Mouse (Mus musculus) MEL (cell line): ENCODE results near the gene Adam10. TPM values are rescaled to one million over a fixed set of nuclear protein-coding genes. Genes with fewer than 3 reads are reported as not detected.

Experiments used
- DNase-seq: peaks from one replicate; pipeline ENCODE4 v3.0.0; 2011; ENCODE audit warnings: low read depth, low spot score
- H3K27ac ChIP-seq: 2 replicates; pipeline ENCODE4 v1.5.1; 2012; ENCODE audit warnings: low read depth, mild to moderate bottlenecking, control low read depth, low read length, moderate library complexity; ENCODE audit not compliant: control insufficient read depth
- H3K27me3 ChIP-seq, 2 experiments: fragments of 150-350 bp in 1 of 2; sonication (generic) in 1 of 2; 2 replicates each; pipeline ENCODE4 v1.6.1; 2012; ENCODE audit warnings: low read length in 2 of 2, mild to moderate bottlenecking in 2 of 2, improper control_type of control experiment in 1 of 2, moderate library complexity in 1 of 2; ENCODE audit not compliant: insufficient read depth in 2 of 2, control insufficient read depth in 1 of 2
- H3K36me3 ChIP-seq, 2 experiments: 2 replicates each; pipeline ENCODE4 v1.6.1; 2012 to 2014; ENCODE audit warnings: low read length in 2 of 2, improper control_type of control experiment in 1 of 2, inconsistent platforms in 1 of 2, mild to moderate bottlenecking in 1 of 2; ENCODE audit not compliant: insufficient read depth in 2 of 2, control insufficient read depth in 1 of 2
- H3K4me1 ChIP-seq, 2 experiments: fragments of 150-350 bp in 1 of 2; sonication (generic) in 1 of 2; 2 replicates each; pipeline ENCODE4 v1.6.1; 2012; ENCODE audit warnings: low read length in 2 of 2, improper control_type of control experiment in 1 of 2, mild to moderate bottlenecking in 1 of 2; ENCODE audit not compliant: insufficient read depth in 2 of 2, control insufficient read depth in 1 of 2
- H3K4me3 ChIP-seq, 2 experiments: fragments of 150-350 bp in 1 of 2; sonication (generic) in 1 of 2; 2 replicates each; pipeline ENCODE4 v1.5.1; 2012; ENCODE audit warnings: low read depth in 2 of 2, low read length in 2 of 2, mild to moderate bottlenecking in 2 of 2, moderate library complexity in 2 of 2, control low read depth in 1 of 2, improper control_type of control experiment in 1 of 2; ENCODE audit not compliant: control insufficient read depth in 1 of 2, insufficient read depth in 1 of 2
- H3K79me2 ChIP-seq: 2 replicates; pipeline ENCODE4 v1.6.1; 2012; ENCODE audit warnings: mild to moderate bottlenecking, low read length, moderate library complexity; ENCODE audit not compliant: control insufficient read depth, poor library complexity, insufficient read depth
- H3K9ac ChIP-seq: 2 replicates; pipeline ENCODE4 v1.6.1; 2012; ENCODE audit warnings: low read depth, mild to moderate bottlenecking, control low read depth, low read length, moderate library complexity; ENCODE audit not compliant: control insufficient read depth, poor library complexity, severe bottlenecking
- H3K9me3 ChIP-seq: fragments of 150-350 bp; sonication (generic); replicated peaks from 2 replicates; pipeline ENCODE4 v1.6.1; 2012; ENCODE audit warnings: mild to moderate bottlenecking, low read length, improper control_type of control experiment, moderate library complexity; ENCODE audit not compliant: insufficient read depth
- CHD1 ChIP-seq: IDR thresholded peaks from 2 replicates; pipeline ENCODE4 v1.6.1; 2012; ENCODE audit warnings: low read depth, mild to moderate bottlenecking, inconsistent platforms, low read length, improper control_type of control experiment
- CHD2 ChIP-seq: IDR thresholded peaks from 2 replicates; pipeline ENCODE4 v1.6.1; 2011; ENCODE audit warnings: low read length, improper control_type of control experiment
- CTCF ChIP-seq, 3 experiments: IDR thresholded peaks in 2 of 3; conservative IDR thresholded peaks in 1 of 3; 2 replicates each; pipeline ENCODE4 v1.5.1; 2011 to 2012; ENCODE audit warnings: low read length in 3 of 3, low read depth in 2 of 3, mild to moderate bottlenecking in 2 of 3, improper control_type of control experiment in 1 of 3, inconsistent platforms in 1 of 3, mixed read lengths in 1 of 3, moderate library complexity in 1 of 3; ENCODE audit not compliant: control insufficient read depth in 1 of 3, insufficient read depth in 1 of 3, poor library complexity in 1 of 3, severe bottlenecking in 1 of 3
- E2F4 ChIP-seq: IDR thresholded peaks from 2 replicates; pipeline ENCODE4 v1.6.1; 2011; ENCODE audit warnings: low read depth, low read length, improper control_type of control experiment, borderline replicate concordance
- ELF1 ChIP-seq: IDR thresholded peaks from 2 replicates; pipeline ENCODE4 v1.6.1; 2014; ENCODE audit warnings: low read depth, mild to moderate bottlenecking, inconsistent platforms, low read length, improper control_type of control experiment, moderate library complexity
- EP300 ChIP-seq, 2 experiments: IDR thresholded peaks; 2 replicates each; pipeline ENCODE4 v1.6.1; 2011; ENCODE audit warnings: improper control_type of control experiment in 2 of 2, low read length in 2 of 2, low read depth in 1 of 2, mild to moderate bottlenecking in 1 of 2
- ETS1 ChIP-seq: IDR thresholded peaks from 2 replicates; pipeline ENCODE4 v1.6.1; 2012; ENCODE audit warnings: low read depth, mild to moderate bottlenecking, inconsistent platforms, low read length, improper control_type of control experiment, moderate library complexity
- GATA1 ChIP-seq: IDR thresholded peaks from 2 replicates; pipeline ENCODE4 v1.6.1; 2011; ENCODE audit warnings: low read depth, low read length, improper control_type of control experiment
- HCFC1 ChIP-seq: IDR thresholded peaks from 2 replicates; pipeline ENCODE4 v1.6.1; 2012; ENCODE audit warnings: low read depth, mild to moderate bottlenecking, inconsistent platforms, low read length, improper control_type of control experiment, moderate library complexity
- JUND ChIP-seq: IDR thresholded peaks from 2 replicates; pipeline ENCODE4 v1.6.1; 2011; ENCODE audit warnings: low read depth, mild to moderate bottlenecking, improper control_type of control experiment, low read length
- MAFK ChIP-seq: IDR thresholded peaks from 2 replicates; pipeline ENCODE4 v1.6.1; 2011; ENCODE audit warnings: low read depth, mild to moderate bottlenecking, low read length, improper control_type of control experiment, borderline replicate concordance
- MAX ChIP-seq: IDR thresholded peaks from 2 replicates; pipeline ENCODE4 v1.6.1; 2011; ENCODE audit warnings: low read length, improper control_type of control experiment
- MAZ ChIP-seq: IDR thresholded peaks from 2 replicates; pipeline ENCODE4 v1.6.1; 2012; ENCODE audit warnings: low read depth, mild to moderate bottlenecking, inconsistent platforms, low read length, improper control_type of control experiment
- MXI1 ChIP-seq: IDR thresholded peaks from 2 replicates; pipeline ENCODE4 v1.6.1; 2011; ENCODE audit warnings: mild to moderate bottlenecking, low read depth, low read length, improper control_type of control experiment
- MYB ChIP-seq: IDR thresholded peaks from 2 replicates; pipeline ENCODE4 v1.6.1; 2011; ENCODE audit warnings: mild to moderate bottlenecking, low read depth, low read length, improper control_type of control experiment
- MYC ChIP-seq: IDR thresholded peaks from 2 replicates; pipeline ENCODE4 v1.6.1; 2011; ENCODE audit warnings: low read depth, mild to moderate bottlenecking, low read length, improper control_type of control experiment, moderate library complexity
- NELFE ChIP-seq: IDR thresholded peaks from 2 replicates; pipeline ENCODE4 v1.6.1; 2011; ENCODE audit warnings: low read depth, low read length, improper control_type of control experiment
- NRF1 ChIP-seq: IDR thresholded peaks from 2 replicates; pipeline ENCODE4 v1.6.1; 2014; ENCODE audit warnings: low read depth, mild to moderate bottlenecking, inconsistent platforms, low read length, improper control_type of control experiment, moderate library complexity; ENCODE audit not compliant: poor library complexity, insufficient read depth, severe bottlenecking
- POLR2A ChIP-seq, 2 experiments: IDR thresholded peaks; 2 replicates each; pipeline ENCODE4 v1.6.1; 2011 to 2012; ENCODE audit warnings: low read length in 2 of 2, mild to moderate bottlenecking in 2 of 2, control low read depth in 1 of 2, improper control_type of control experiment in 1 of 2, low read depth in 1 of 2, moderate library complexity in 1 of 2; ENCODE audit not compliant: control insufficient read depth in 1 of 2, insufficient read depth in 1 of 2, poor library complexity in 1 of 2
- POLR2AphosphoS5 ChIP-seq: IDR thresholded peaks from 2 replicates; pipeline ENCODE4 v1.6.1; 2012; ENCODE audit warnings: low read depth, borderline replicate concordance, mild to moderate bottlenecking, inconsistent platforms, low read length, moderate library complexity, mixed read lengths
- RCOR1 ChIP-seq: IDR thresholded peaks from 2 replicates; pipeline ENCODE4 v1.6.1; 2012; ENCODE audit warnings: low read depth, mild to moderate bottlenecking, inconsistent platforms, low read length, improper control_type of control experiment
- SIN3A ChIP-seq: IDR thresholded peaks from 2 replicates; pipeline ENCODE4 v1.6.1; 2012; ENCODE audit warnings: low read length, improper control_type of control experiment, inconsistent platforms
- SMC3 ChIP-seq: IDR thresholded peaks from 2 replicates; pipeline ENCODE4 v1.6.1; 2011; ENCODE audit warnings: low read depth, low read length, improper control_type of control experiment
- TAL1 ChIP-seq: IDR thresholded peaks from 2 replicates; pipeline ENCODE4 v1.6.1; 2012; ENCODE audit warnings: mild to moderate bottlenecking, inconsistent platforms, low read length, moderate library complexity, mixed read lengths
- TBP ChIP-seq: IDR thresholded peaks from 2 replicates; pipeline ENCODE4 v1.8.0; 2011; ENCODE audit warnings: low read depth, low read length, improper control_type of control experiment
- TCF12 ChIP-seq: IDR thresholded peaks from 2 replicates; pipeline ENCODE4 v1.6.1; 2014; ENCODE audit warnings: low read depth, mild to moderate bottlenecking, inconsistent platforms, low read length, improper control_type of control experiment, moderate library complexity
- UBTF ChIP-seq: IDR thresholded peaks from 2 replicates; pipeline ENCODE4 v1.6.1; 2012; ENCODE audit warnings: low read depth, mild to moderate bottlenecking, inconsistent platforms, low read length, improper control_type of control experiment, moderate library complexity, borderline replicate concordance; ENCODE audit not compliant: insufficient read depth
- ZKSCAN1 ChIP-seq: IDR thresholded peaks from 2 replicates; pipeline ENCODE4 v1.6.1; 2012; ENCODE audit warnings: low read depth, mild to moderate bottlenecking, inconsistent platforms, low read length, improper control_type of control experiment, moderate library complexity
- ZNF384 ChIP-seq: IDR thresholded peaks from 2 replicates; pipeline ENCODE4 v1.6.1; 2012; ENCODE audit warnings: low read depth, mild to moderate bottlenecking, inconsistent platforms, low read length, improper control_type of control experiment
- polyA plus RNA-seq, 2 experiments: library from polyadenylated mRNA; stranded (reverse) in 1 of 2; unstranded in 1 of 2; fragments of >175 nt in 1 of 2; fragments of >200 nt in 1 of 2; gene quantifications; 2 replicates each; pipeline versions ENCODE4 v1.2.1 to v1.2.4; 2012; ENCODE audit warnings: low replicate concordance in 2 of 2, low read depth in 1 of 2; ENCODE audit not compliant: insufficient read length in 2 of 2, insufficient read depth in 1 of 2, missing spikeins in 1 of 2
- total RNA-seq: library from RNA; depleted of rRNA; stranded (reverse); fragments of 300-350 nt; gene quantifications from 2 replicates; pipeline ENCODE4 v1.2.3, GENCODE M21; 2012

The Adam10 gene
- total and polyA plus RNA-seq, 3 experiments: 20.3 to 127 (median 52.0) TPM

DNA sequence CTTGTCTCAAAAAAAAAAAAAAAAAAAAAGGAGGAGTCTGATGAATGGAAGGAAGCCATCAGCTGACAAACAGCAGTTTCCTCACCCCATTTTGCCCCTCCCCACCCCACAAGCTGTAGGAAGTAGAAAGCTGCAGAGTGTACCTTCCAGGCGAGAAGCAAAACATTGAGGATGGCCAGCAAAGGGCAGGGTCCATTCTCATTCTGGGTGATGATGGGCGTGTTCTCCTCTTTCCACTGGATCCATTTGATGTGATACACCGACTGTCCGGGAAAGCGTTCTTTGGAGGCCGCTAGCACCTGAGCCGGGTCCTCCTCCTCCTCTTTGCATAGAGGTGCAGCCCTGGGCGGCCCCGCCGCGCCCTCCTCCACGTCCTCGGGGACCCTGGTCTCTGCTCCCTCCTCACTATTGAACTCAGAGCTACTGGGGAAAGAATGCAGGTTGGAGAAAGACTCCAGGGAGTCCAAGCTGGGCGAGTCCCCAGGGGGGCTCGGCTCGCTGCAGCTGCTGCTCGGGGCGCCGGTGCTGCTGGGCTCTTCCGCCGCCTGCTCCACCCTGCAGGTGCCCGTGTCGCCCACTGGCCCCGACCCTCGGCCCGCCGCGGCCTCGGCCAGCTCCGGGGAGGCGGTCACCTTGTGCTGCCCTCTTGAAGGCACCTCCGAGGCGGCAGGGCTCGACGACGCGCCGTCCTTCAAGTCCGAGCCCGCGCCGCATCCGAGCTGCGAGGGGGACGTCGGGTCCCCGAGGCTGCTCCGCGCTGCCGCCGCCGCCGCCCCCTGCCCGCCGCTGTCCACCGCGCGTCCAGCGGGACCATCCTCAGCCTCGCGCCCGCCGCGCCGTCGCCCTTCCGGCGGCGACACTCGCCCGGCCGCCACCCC, 22.4 kb upstream of the Adam10 start, which contains the start of gene Gm10642 (continued):
- TF ChIP-seq ZNF384 (peak; percentile 98), TBP (peak; percentile 79), RCOR1 (no peak), SMC3 (no peak), ELF1 (peak; percentile 60; the same call in 1 of the 2 replicates), SIN3A (peak; percentile 96), UBTF (no peak), CTCF (IDR thresholded peaks at IDR 0.05 in 2 of 3, conservative IDR thresholded peaks at IDR 0.05 in 1 of 3; ENCODE audit: control insufficient read depth in 1 of 3, insufficient read depth in 1 of 3, low read depth in 2 of 3, low read length in 3 of 3, poor library complexity in 1 of 3, severe bottlenecking in 1 of 3) (no peak), HCFC1 (peak; percentile 63), MYC (0 out of 2 replicates have a peak, but pooled peaks have one; percentile 29), TAL1 (no peak), ETS1 (peak; percentile 98), CHD1 (no peak), NELFE (peak; percentile 22; the same call in 1 of the 2 replicates), MYB (no peak)

DNA sequence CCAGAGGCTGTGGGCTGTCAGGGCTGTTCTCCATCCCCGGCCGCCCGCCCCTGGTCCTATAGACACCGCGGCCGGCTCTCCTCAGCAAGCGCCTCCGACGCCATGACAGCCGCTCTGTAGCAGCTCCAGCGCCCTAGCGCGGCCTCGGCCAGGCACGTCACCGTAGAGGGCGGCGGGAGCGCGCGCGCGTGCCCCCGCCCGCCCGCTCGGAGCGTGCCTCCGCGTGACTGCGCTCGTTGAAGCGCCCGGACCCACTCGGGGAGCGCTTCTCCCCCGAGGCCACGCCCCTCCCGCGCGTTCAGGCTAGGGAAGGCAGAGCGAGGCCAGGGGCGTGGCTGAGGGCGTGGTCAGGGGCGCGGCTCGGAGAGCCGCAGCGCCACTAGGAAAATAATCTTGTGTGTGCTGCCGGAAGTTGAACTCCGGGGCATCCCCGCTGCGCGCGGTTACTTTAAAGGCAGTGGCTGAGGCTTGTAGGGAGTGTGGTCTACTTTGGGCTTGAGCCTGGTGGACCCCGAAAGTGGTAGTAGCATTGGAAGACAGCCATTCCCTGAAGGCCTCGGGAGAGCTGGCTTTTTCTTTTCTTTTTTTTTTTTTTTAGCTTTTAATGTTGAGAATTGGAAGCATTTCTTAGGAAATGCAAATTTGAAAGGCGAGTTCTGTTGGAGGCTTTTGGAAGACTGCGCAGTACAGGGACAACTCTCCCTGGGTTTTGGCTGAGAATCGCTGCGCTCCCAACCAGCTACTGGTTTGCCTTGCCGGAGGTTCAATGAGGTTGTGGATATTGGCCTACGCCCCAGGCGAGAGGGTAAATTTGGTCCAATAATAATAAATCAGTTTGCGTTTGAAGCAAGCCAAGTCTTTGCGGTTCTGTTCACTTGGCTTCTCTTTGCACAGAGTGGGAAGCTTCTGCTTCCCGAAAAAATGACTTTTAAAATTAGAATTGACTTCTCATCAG, 21.5 kb upstream of the Adam10 start, which contains the start of gene Mindy2:
Gene Mindy2, minus strand, starts transcription at position 162 of the 955 bp plus-strand sequence.
- Histone ChIP-seq H3K4me3 (peak within 1 kb of the TSS; percentile 84 to 85), H3K79me2 (peaks cover 15% of the 10 kb centered on the region), H3K27me3 (no peaks in the 10 kb centered on the region), H3K9me3 (no peaks in the 10 kb centered on the region), H3K4me1 (peaks cover 4 to 7% of the 10 kb centered on the region in 2 experiments; a peak in 3 of 4 replicates), H3K9ac (peak within 1 kb of the TSS; percentile 85), H3K27ac (peak within 1 kb of the TSS; percentile 59), H3K36me3 (peaks cover 0 to 16% of the 10 kb centered on the region in 2 experiments; a peak in 2 of 4 replicates)
- DNase-seq: peak; percentile 97
- peak; percentile 62; the same call in 1 of the 2 replicates for TF ChIP-seq MAZ
- TF ChIP-seq CHD2: no peak
- no peak for TF ChIP-seq MAFK
- no peak for TF ChIP-seq EP300 (IDR thresholded peaks at IDR 0.05; ENCODE audit: low read depth in 1 of 2, low read length in 2 of 2)
- TF ChIP-seq MYB: no peak
- TF ChIP-seq ETS1: peak; percentile 54
- TF ChIP-seq MAX: peak; percentile 75
- TF ChIP-seq GATA1: no peak
- peak; percentile 82 for TF ChIP-seq MXI1
- no peak for TF ChIP-seq JUND
- no peak for TF ChIP-seq CTCF (IDR thresholded peaks at IDR 0.05 in 2 of 3, conservative IDR thresholded peaks at IDR 0.05 in 1 of 3; ENCODE audit: control insufficient read depth in 1 of 3, insufficient read depth in 1 of 3, low read depth in 2 of 3, low read length in 3 of 3, poor library complexity in 1 of 3, severe bottlenecking in 1 of 3)
- TF ChIP-seq SMC3: peak; percentile 13; the same call in 1 of the 2 replicates
- TF ChIP-seq ZNF384: peak; percentile 63; the same call in 1 of the 2 replicates
- TF ChIP-seq SIN3A: peak; percentile 89
- TF ChIP-seq CHD1: 0 out of 2 replicates have a peak, but pooled peaks have one; percentile 30
- TF ChIP-seq NRF1: peak; percentile 43; the same call in 1 of the 2 replicates
- peak; percentile 67 for TF ChIP-seq NELFE
- peak; percentile 42 for TF ChIP-seq TCF12
- TF ChIP-seq ZKSCAN1: no peak; the same call in 1 of the 2 replicates
- TF ChIP-seq E2F4: peak; percentile 33; the same call in 1 of the 2 replicates
- peak; percentile 60 to 62; a peak in 3 of 4 replicates for TF ChIP-seq POLR2A (IDR thresholded peaks at IDR 0.05; ENCODE audit: control insufficient read depth in 1 of 2, insufficient read depth in 1 of 2, low read depth in 1 of 2, low read length in 2 of 2, poor library complexity in 1 of 2)
- no peak for TF ChIP-seq POLR2AphosphoS5
